Mouse (Mus musculus) splenic B cell, adult 2 months (primary cell): ENCODE measurements around the gene Tmem174.

Source experiments
- DNase-seq: peaks from one replicate; pipeline ENCODE4 v3.0.0-alpha.2; 2011; ENCODE audit warnings: low read depth, low spot score
- H3K27me3 ChIP-seq: 2 replicates; pipeline ENCODE4 v1.6.1; 2012; ENCODE audit warnings: mild to moderate bottlenecking, low read length, moderate library complexity, mixed read lengths; ENCODE audit not compliant: control insufficient read depth, poor library complexity, insufficient read depth, severe bottlenecking
- H3K36me3 ChIP-seq: 2 replicates; pipeline ENCODE4 v1.6.1; 2012; ENCODE audit warnings: mild to moderate bottlenecking, low read length, moderate library complexity, mixed read lengths; ENCODE audit not compliant: control insufficient read depth, poor library complexity, insufficient read depth, severe bottlenecking

The Tmem174 gene

GRCm38 (mm10) chr13:98651228-98651977, 14.2 kb upstream of the Tmem174 start:
- H3K27me3 ChIP-seq = 0 out of 2 replicates have a peak, but pooled peaks cover 1% of the 10 kb centered on the region
- no peak for DNase-seq
- H3K36me3 ChIP-seq = no peaks in the 10 kb centered on the region

GRCm38 (mm10) chr13:98647775-98648568, 10.8 kb upstream of the Tmem174 start:
- Histone ChIP-seq H3K36me3 (no peaks in the 10 kb centered on the region), H3K27me3 (0 out of 2 replicates have a peak, but pooled peaks cover 1% of the 10 kb centered on the region)
- DNase-seq = no peak

GRCm38 (mm10) chr13:98638507-98639166, 1.4 kb upstream of the Tmem174 start:
- DNase-seq = no peak
- no peaks in the 10 kb centered on the region; the same call in 1 of the 2 replicates for H3K27me3 ChIP-seq

GRCm38 (mm10) chr13:98636571-98636970, 639 bp downstream of the Tmem174 start:
- no peaks in the 10 kb centered on the region; the same call in 1 of the 2 replicates for H3K27me3 ChIP-seq
- DNase-seq = no peak
- no peaks in the 10 kb centered on the region for H3K36me3 ChIP-seq

More at GRCm38 (mm10) chr13:98638507-98639166, 1.4 kb upstream of the Tmem174 start:
- no peaks in the 10 kb centered on the region for H3K36me3 ChIP-seq

- H3K36me3 ChIP-seq = no peaks in the 10 kb centered on the region
- DNase-seq = no peak
- H3K27me3 ChIP-seq = no peaks in the 10 kb centered on the region; the same call in 1 of the 2 replicates
Measured at GRCm38 (mm10) chr13:98633641-98634484, 3.3 kb downstream of the Tmem174 start.

GRCm38 (mm10) chr13:98632306-98632942, 4.8 kb downstream of the Tmem174 start:
- no peaks in the 10 kb centered on the region for H3K27me3 ChIP-seq
- no peaks in the 10 kb centered on the region for H3K36me3 ChIP-seq
- no peak for DNase-seq

- Histone ChIP-seq H3K27me3 (no peaks in the 10 kb centered on the region), H3K36me3 (no peaks in the 10 kb centered on the region)
- no peak for DNase-seq
Measured at GRCm38 (mm10) chr13:98631105-98631838, 5.9 kb downstream of the Tmem174 start.

- no peaks in the 10 kb centered on the region for H3K27me3 ChIP-seq
- no peaks in the 10 kb centered on the region for H3K36me3 ChIP-seq
- DNase-seq = no peak
Measured at GRCm38 (mm10) chr13:98626736-98627135, 10.5 kb downstream of the Tmem174 start.

GRCm38 (mm10) chr13:98624506-98624905, 12.7 kb downstream of the Tmem174 start:
- no peaks in the 10 kb centered on the region for H3K36me3 ChIP-seq
- no peak for DNase-seq
- no peaks in the 10 kb centered on the region for H3K27me3 ChIP-seq

GRCm38 (mm10) chr13:98622881-98623549, 14.2 kb downstream of the Tmem174 start:
- Histone ChIP-seq H3K36me3 (no peaks in the 10 kb centered on the region), H3K27me3 (no peaks in the 10 kb centered on the region)
- no peak for DNase-seq

- Histone ChIP-seq H3K36me3 (no peaks in the 10 kb centered on the region), H3K27me3 (no peaks in the 10 kb centered on the region)
- no peak for DNase-seq
Measured at GRCm38 (mm10) chr13:98617429-98618067, 19.7 kb downstream of the Tmem174 start.

GRCm38 (mm10) chr13:98607885-98608477, 29.2 kb downstream of the Tmem174 start:
- H3K27me3 ChIP-seq = no peaks in the 10 kb centered on the region
- H3K36me3 ChIP-seq = no peaks in the 10 kb centered on the region
- no peak for DNase-seq
